Mouse (Mus musculus): ENCODE data around the gene Ehbp1. TPM values are rescaled to one million over a fixed set of nuclear protein-coding genes. Genes with fewer than 3 reads are reported as not detected.

Gene Ehbp1
- polyA plus RNA-seq (2014; fragmentation: Nextera tagmentation; extraction: Ambion mirVana) = 11.5 and 11.6 TPM in 2 replicates

DNA sequence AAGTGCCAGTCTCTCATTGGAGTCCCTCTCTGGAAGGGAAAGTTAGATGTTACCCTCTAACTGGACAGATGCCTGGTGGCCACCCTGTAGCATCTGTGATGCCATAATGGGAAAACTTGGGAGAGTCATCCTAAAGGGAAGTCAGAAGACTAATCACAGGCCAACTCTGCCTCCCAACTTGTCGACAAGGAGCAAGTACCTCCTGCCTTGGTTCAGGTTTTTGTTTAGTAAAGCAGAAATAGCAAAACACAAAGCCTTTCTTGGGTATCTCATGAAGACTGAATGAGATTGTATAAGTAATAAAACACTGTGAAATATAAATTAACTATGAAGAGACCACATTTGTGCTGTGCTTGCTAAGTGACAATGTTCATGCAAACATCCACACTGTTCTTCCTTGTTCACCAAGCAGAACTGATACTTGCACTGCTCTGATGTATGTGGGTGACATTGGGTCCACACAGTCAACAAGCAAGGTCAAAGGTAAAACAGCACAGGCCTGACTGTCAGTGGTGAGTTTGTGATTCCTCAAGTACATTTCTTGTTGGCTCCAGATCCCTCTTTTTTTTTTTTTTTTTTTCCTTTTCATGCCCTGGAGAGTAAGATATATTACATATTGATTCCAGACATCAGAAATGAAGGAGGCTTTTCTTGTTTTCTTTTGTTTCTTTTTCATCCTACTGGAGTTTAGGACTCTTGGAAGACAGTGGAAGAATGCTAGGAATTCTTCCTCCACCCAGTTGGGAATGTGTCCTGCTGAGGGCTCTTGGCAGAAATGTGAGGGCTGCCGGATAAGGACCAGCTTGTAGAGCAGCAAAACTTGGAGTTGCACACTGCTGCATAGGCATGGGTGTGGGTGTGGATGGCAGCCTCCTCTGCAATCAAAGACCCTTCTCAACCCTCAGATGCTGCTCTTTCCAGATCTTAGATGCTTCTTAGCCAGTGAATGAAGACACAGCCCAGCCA, at the start of gene Ehbp1:
Gene Ehbp1, minus strand, starts transcription at position 51 of the 966 bp plus-strand sequence.
- Histone ChIP-seq H3K9ac (no peak within 1 kb of the TSS), H3K27me3 (ENCODE audit: insufficient read depth, low read length) (no peaks in the 10 kb centered on the region), H3K27ac (ENCODE audit: low read depth) (no peak within 1 kb of the TSS), H3K4me2 (no peak within 1 kb of the TSS), H3K36me3 (ENCODE audit: insufficient read depth) (no peaks in the 10 kb centered on the region), H3K9me3 (ENCODE audit: low read depth, low read length) (no peaks in the 10 kb centered on the region), H3K4me1 (ENCODE audit: insufficient read depth) (no peaks in the 10 kb centered on the region), H3K4me3 (ENCODE audit: low read depth, low read length) (no peak within 1 kb of the TSS)
- peak; percentile 43 for DNase-seq
- no peak for ATAC-seq (ENCODE audit: insufficient read depth)
- no peak for TF ChIP-seq CTCF (IDR thresholded peaks at IDR 0.05; ENCODE audit: low read depth)
- WGBS = 44% methylated on average over 2 of the region's 2 CpGs

DNA sequence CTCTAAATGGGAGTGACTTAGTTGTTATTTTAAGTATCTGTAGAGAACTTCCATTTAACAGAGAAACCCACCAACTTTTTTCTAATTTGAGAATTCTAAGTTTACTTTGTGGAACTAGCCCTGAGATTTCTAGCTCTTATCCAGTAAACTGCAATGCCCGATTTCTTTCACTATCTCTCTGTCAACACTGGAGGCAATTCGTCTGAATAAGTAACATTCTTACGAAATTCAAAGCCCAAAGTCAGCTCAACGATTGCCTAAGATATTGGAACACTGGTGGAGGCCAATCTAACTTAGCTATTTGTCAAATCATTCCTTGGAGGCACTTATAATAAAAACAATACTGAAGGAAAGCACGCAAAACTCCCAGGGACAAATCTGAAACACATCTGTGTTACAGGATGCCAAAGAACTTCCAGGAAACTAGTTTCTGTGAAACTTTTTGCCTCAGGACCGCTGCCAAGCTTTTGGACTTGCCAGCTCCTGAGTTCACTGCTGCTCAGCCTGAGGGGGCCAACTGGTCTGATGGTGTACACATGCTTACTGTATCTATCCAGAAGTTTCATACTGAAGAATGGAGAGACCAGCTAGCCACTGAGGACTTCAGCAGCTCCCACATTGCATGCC, 45.5 kb upstream of the Ehbp1 start:
- Histone ChIP-seq H3K4me1 (ENCODE audit: insufficient read depth) (no peaks in the 10 kb centered on the region), H3K27me3 (ENCODE audit: insufficient read depth, low read length) (no peaks in the 10 kb centered on the region), H3K36me3 (ENCODE audit: insufficient read depth) (no peaks in the 10 kb centered on the region), H3K27ac (ENCODE audit: low read depth) (no peak overlapping the region), H3K9me3 (ENCODE audit: low read depth, low read length) (no peaks in the 10 kb centered on the region), H3K4me2 (no peak overlapping the region), H3K4me3 (ENCODE audit: low read depth, low read length) (no peak overlapping the region), H3K9ac (no peak overlapping the region)
- 49% methylated on average over 6 of the region's 6 CpGs for WGBS
- ATAC-seq (ENCODE audit: insufficient read depth) (no peak), DNase-seq (peak; percentile 57)
- no peak for TF ChIP-seq CTCF (IDR thresholded peaks at IDR 0.05; ENCODE audit: low read depth)

DNA sequence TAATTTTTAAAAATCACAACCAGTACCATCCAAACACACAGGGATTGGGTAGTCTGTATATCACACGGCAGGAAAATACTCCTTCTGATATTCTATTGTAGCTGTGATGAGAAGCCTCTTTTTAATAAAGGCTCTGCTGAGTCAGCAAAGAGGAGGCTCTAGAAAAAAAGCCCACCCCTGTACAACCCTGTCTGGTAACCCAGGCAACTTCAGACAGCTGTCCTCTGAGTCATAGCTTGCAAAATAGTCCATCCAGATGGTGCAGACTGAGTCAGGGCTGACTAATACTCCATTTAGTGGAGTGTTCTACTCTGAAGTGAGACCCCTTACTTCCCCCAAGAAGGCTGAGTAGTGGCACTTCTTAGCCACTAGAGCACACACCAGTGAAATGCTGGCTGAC, 41.4 kb upstream of the Ehbp1 start:
- Histone ChIP-seq H3K27ac (ENCODE audit: low read depth) (no peak overlapping the region), H3K36me3 (ENCODE audit: insufficient read depth) (no peaks in the 10 kb centered on the region), H3K27me3 (ENCODE audit: insufficient read depth, low read length) (no peaks in the 10 kb centered on the region), H3K4me2 (no peak overlapping the region), H3K4me3 (ENCODE audit: low read depth, low read length) (no peak overlapping the region), H3K9ac (no peak overlapping the region), H3K9me3 (ENCODE audit: low read depth, low read length) (no peaks in the 10 kb centered on the region), H3K4me1 (ENCODE audit: insufficient read depth) (no peaks in the 10 kb centered on the region)
- ATAC-seq (ENCODE audit: insufficient read depth) = no peak
- TF ChIP-seq CTCF (IDR thresholded peaks at IDR 0.05; ENCODE audit: low read depth) = no peak
- 79% methylated on average over 1 of the region's 1 CpGs for WGBS
- DNase-seq = no peak

DNA sequence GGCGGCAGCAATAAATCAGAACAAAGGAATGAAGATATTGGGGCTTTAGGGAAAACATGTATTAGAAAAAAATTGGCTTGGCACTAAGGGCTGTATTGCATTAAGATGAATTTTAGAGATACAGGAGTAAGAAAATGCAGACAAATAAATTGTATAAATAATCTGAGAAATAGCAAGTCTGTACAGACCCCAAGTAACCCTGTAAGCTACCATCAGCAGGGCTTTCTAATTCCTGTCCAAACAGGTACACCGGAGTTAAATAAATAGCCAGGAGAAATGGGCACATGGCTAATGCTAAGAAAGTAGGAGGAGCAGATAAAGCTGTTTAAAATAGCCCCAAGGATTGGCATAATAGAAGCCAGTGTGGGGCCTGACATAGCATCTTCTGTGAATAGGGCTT, 32.7 kb upstream of the Ehbp1 start:
- Histone ChIP-seq H3K4me2 (no peak overlapping the region), H3K4me1 (ENCODE audit: insufficient read depth) (no peaks in the 10 kb centered on the region), H3K27me3 (ENCODE audit: insufficient read depth, low read length) (no peaks in the 10 kb centered on the region), H3K9me3 (ENCODE audit: low read depth, low read length) (no peaks in the 10 kb centered on the region), H3K27ac (ENCODE audit: low read depth) (no peak overlapping the region), H3K4me3 (ENCODE audit: low read depth, low read length) (no peak overlapping the region), H3K36me3 (ENCODE audit: insufficient read depth) (no peaks in the 10 kb centered on the region), H3K9ac (no peak overlapping the region)
- TF ChIP-seq CTCF (IDR thresholded peaks at IDR 0.05; ENCODE audit: low read depth) = no peak
- DNase-seq (no peak), ATAC-seq (ENCODE audit: insufficient read depth) (no peak)
- 82% methylated on average over 2 of the region's 2 CpGs for WGBS

DNA sequence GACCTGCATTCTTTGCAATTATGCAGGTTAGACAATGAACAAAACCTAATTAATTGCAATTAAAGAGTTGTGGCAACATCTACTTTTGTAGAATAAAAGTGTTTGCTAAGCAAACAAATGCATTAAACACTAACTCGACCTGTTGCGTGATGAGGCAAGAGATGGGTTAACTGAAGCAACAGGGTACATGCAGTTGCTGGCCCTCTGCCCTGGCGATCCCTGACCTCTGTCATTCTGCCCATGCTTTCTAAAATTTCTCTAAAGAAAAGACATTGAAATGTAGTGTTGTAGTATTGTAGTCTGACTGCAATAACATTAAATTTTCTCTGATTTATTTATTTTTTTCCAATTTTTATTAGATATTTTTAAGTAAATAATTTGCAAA, 31.2 kb upstream of the Ehbp1 start:
- ATAC-seq (ENCODE audit: insufficient read depth) (no peak), DNase-seq (no peak)
- 61% methylated on average over 3 of the region's 3 CpGs for whole genome bisulfite sequencing
- no peaks in the 10 kb centered on the region for H3K4me1 ChIP-seq (ENCODE audit: insufficient read depth)
- no peak overlapping the region for H3K27ac ChIP-seq (ENCODE audit: low read depth)
- no peaks in the 10 kb centered on the region for H3K36me3 ChIP-seq (ENCODE audit: insufficient read depth)
- TF ChIP-seq CTCF (IDR thresholded peaks at IDR 0.05; ENCODE audit: low read depth) = no peak
- H3K9me3 ChIP-seq (ENCODE audit: low read depth, low read length) = no peaks in the 10 kb centered on the region
- H3K4me2 ChIP-seq = no peak overlapping the region
- H3K4me3 ChIP-seq (ENCODE audit: low read depth, low read length) = no peak overlapping the region
- H3K27me3 ChIP-seq (ENCODE audit: insufficient read depth, low read length) = no peaks in the 10 kb centered on the region
- H3K9ac ChIP-seq = no peak overlapping the region

DNA sequence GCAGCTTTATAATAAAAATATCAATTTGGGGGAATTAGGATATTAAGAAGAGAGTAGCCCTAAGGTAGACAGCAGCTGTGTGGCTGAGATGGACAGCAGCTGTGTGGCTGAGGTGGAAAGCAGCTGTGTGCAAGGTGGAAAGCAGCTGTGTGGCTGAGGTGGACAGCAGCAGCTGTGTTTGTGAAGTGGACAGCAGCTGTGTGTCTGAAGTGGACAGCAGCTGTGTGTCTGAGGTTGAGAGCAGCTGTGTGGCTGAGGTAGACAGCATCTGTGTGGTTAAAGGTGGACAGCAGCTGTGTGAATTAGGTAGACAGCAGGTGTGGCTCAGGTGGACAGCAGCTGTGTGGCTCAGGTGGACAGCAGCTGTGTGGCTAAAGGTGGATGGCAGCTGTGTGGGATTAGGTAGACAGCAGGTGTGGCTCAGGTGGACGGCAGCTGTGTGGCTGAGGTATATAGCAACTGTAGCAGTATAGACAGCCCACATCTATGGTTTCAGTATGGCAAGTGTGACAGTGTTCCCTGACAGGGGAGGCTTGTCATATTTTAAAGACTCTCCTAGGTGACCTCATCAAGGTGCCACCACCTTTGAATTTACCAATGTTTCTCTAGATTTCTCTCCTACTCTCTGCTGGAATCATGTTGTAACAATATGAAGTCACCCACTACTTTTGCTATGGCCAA, 30.7 kb upstream of the Ehbp1 start:
- no peaks in the 10 kb centered on the region for H3K36me3 ChIP-seq (ENCODE audit: insufficient read depth)
- 87% methylated on average over 1 of the region's 1 CpGs for WGBS
- no peaks in the 10 kb centered on the region for H3K4me1 ChIP-seq (ENCODE audit: insufficient read depth)
- no peaks in the 10 kb centered on the region for H3K27me3 ChIP-seq (ENCODE audit: insufficient read depth, low read length)
- no peak for TF ChIP-seq CTCF (IDR thresholded peaks at IDR 0.05; ENCODE audit: low read depth)
- H3K9me3 ChIP-seq (ENCODE audit: low read depth, low read length) = no peaks in the 10 kb centered on the region
- no peak overlapping the region for H3K27ac ChIP-seq (ENCODE audit: low read depth)
- H3K4me3 ChIP-seq (ENCODE audit: low read depth, low read length) = no peak overlapping the region
- DNase-seq = no peak
- no peak overlapping the region for H3K4me2 ChIP-seq
- ATAC-seq (ENCODE audit: insufficient read depth) = no peak
- H3K9ac ChIP-seq = no peak overlapping the region

DNA sequence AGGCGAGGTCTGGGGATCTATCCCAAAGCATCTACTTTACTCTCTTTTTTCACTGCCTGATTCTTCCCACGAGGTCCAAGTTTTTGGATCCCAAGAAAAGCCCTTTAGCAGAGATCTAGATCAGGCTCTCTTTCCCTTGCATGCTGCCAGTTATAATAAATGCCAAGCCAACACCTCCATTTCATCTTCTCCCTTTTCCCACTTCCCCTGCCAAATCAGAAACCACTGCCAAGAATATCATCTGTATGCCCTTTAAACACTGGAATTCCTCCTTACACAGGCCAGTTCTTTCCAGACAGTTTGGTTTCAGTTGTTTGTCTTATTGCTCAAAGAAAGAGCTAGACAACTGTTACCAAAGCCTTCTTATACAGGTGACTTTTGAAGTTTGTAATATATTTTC, 27.7 kb upstream of the Ehbp1 start:
- ATAC-seq (ENCODE audit: insufficient read depth) = no peak
- no peak overlapping the region for H3K4me3 ChIP-seq (ENCODE audit: low read depth, low read length)
- no peak overlapping the region for H3K27ac ChIP-seq (ENCODE audit: low read depth)
- H3K36me3 ChIP-seq (ENCODE audit: insufficient read depth) = no peaks in the 10 kb centered on the region
- H3K4me2 ChIP-seq = no peak overlapping the region
- no peak overlapping the region for H3K9ac ChIP-seq
- no peaks in the 10 kb centered on the region for H3K27me3 ChIP-seq (ENCODE audit: insufficient read depth, low read length)
- H3K9me3 ChIP-seq (ENCODE audit: low read depth, low read length) = no peaks in the 10 kb centered on the region
- no peak for TF ChIP-seq CTCF (IDR thresholded peaks at IDR 0.05; ENCODE audit: low read depth)
- DNase-seq = no peak
- no peaks in the 10 kb centered on the region for H3K4me1 ChIP-seq (ENCODE audit: insufficient read depth)
- 69% methylated on average over 2 of the region's 2 CpGs for WGBS

Measured in lung, embryonic 14.5 days (tissue).